Mouse (Mus musculus): ENCODE data around the gene Pik3r4. TPM values are rescaled to one million over a fixed set of nuclear protein-coding genes. Genes with fewer than 3 reads are reported as not detected.
"Not testable (repeated sequence)": the region's sequence is repeated elsewhere in the genome, so short reads cannot be mapped to it uniquely, and the experiment has no call there.

Gene Pik3r4
- 8.2 and 8.6 TPM in 2 replicates for polyA plus RNA-seq (2012; rRNA removed)

DNA sequence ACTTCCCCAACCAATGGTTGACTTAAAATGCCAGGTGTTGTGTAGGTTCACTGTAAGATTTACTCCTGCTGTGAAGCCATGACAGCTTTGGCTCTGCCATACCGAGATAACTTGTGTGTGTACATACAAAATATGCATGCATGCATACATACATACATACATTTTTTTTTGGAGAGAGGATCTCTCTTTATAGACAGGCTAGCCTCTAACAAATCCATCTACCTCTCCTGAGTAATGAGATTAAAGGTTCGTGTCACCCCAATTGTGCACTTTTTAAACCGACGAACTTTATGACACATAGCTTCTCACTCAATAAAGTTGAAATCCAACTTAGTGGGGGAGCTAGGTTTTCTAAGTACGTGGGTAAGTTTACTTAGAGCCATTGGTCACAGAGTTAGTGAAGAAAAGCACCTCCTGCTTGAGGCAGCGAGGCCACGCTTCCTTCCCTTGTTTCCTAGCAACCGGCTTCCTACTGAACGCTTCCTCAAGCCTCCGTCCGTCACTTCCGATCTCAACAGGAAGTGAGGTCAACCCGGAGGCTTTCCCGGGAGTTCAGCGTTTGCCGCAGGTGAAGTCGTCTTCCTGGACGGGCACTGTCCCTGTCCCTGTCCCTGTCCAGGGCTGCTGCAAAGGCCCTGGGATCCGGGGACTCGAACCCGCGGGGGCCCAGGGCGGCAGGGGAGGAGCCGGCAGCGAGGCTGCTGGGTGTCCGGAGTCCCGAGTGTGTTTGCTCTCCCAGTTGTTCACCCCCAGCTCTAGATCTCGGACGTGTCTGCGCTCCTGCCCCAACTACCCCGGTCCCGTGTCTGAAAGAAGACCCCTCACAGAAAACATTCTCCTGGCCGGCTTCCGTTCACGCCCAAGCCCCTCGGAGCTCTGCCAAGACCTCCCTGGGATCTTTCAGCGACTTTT lies at the start of gene Pik3r4:
Gene Pik3r4 (plus strand): TSS at position 519 of the 912 bp plus-strand sequence.
- Histone ChIP-seq H3K4me1 (ENCODE audit: control insufficient read depth, insufficient read depth, low read length) (peaks cover 2% of the 10 kb centered on the region), H3K27me3 (ENCODE audit: control insufficient read depth, insufficient read depth, low read length) (no peaks in the 10 kb centered on the region), H3K27ac (ENCODE audit: control insufficient read depth, insufficient read depth, low read depth, low read length) (peak within 1 kb of the TSS; percentile 75), H3K4me3 (ENCODE audit: control insufficient read depth, low read depth, low read length) (peak within 1 kb of the TSS; percentile 96), H3K36me3 (ENCODE audit: control insufficient read depth, insufficient read depth, low read length) (no peaks in the 10 kb centered on the region; the same call in 1 of the 2 replicates)
- TF ChIP-seq POLR2A (IDR thresholded peaks at IDR 0.05; ENCODE audit: control insufficient read depth, low read depth, low read length) (peak; percentile 94), CTCF (IDR thresholded peaks at IDR 0.05; ENCODE audit: control insufficient read depth, insufficient read depth, insufficient replicate concordance, low read depth, low read length) (no peak)

DNA sequence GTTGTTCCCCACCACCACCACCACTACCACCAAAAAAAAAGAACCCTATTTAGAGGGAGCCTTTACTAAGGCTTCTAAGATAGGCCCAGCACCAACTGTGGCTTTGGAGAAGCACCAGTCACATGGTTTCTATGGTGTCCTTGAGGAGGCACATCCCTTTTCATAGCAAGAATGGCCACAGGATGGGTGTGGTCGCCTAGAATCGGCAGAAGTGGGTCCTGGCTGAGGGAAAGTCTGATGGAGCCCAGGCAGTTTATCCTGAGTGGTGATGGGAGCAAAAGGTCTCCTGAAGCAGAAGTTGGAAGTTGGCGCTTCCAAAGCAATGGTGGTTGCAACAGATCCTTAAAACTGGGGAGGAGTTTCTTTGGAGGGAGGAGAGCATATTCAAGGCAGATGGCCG lies 43.9 kb upstream of the Pik3r4 start:
- Histone ChIP-seq H3K27ac (ENCODE audit: control insufficient read depth, insufficient read depth, low read depth, low read length) (no peak overlapping the region), H3K36me3 (ENCODE audit: control insufficient read depth, insufficient read depth, low read length) (no peaks in the 10 kb centered on the region), H3K27me3 (ENCODE audit: control insufficient read depth, insufficient read depth, low read length) (no peaks in the 10 kb centered on the region), H3K4me3 (ENCODE audit: control insufficient read depth, low read depth, low read length) (no peak overlapping the region), H3K4me1 (ENCODE audit: control insufficient read depth, insufficient read depth, low read length) (no peaks in the 10 kb centered on the region)
- TF ChIP-seq CTCF (IDR thresholded peaks at IDR 0.05; ENCODE audit: control insufficient read depth, insufficient read depth, insufficient replicate concordance, low read depth, low read length) (no peak), POLR2A (IDR thresholded peaks at IDR 0.05; ENCODE audit: control insufficient read depth, low read depth, low read length) (no peak)

DNA sequence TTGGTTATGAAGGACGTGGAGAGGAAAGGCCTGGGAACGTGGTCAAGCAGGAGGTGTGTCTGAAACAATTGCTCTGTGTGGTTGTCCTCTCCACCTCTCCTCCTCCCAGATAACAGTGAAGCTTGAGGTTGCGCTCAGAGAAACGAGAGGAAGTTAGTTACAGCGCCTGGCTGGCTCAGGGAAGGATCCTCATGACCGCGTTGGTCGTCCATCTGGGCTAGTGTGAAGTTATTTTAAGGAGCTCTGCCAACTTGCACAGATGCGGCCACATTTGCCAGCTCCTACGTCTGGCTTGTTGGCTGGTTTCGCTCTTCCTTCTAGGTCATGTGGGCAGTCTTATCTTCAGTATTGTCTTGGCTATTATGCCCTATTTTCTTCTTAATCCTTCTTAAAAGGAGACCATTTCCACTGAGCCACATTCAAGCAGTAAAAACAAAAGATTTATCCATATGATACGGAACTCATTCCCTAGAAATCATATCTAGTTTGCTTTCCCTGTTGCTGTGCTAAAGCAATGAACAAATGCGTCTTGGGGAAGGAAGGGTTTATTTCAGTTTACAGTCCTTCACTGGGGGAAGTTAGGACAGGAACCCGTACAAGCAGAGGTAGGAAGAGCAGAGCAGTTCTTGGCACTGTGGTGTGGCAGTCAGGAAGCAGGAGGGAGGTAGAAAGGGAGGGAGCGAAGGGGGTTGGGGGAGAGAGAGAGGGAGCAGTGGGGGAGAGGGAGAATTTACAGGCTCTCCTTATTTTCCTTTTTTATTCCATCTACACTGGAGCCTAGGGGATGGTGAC lies 30.6 kb upstream of the Pik3r4 start:
- Histone ChIP-seq H3K27me3 (ENCODE audit: control insufficient read depth, insufficient read depth, low read length) (no peaks in the 10 kb centered on the region), H3K27ac (ENCODE audit: control insufficient read depth, insufficient read depth, low read depth, low read length) (no peak overlapping the region), H3K36me3 (ENCODE audit: control insufficient read depth, insufficient read depth, low read length) (no peaks in the 10 kb centered on the region), H3K4me3 (ENCODE audit: control insufficient read depth, low read depth, low read length) (no peak overlapping the region), H3K4me1 (ENCODE audit: control insufficient read depth, insufficient read depth, low read length) (peaks cover 5% of the 10 kb centered on the region)
- TF ChIP-seq POLR2A (IDR thresholded peaks at IDR 0.05; ENCODE audit: control insufficient read depth, low read depth, low read length) (no peak), CTCF (IDR thresholded peaks at IDR 0.05; ENCODE audit: control insufficient read depth, insufficient read depth, insufficient replicate concordance, low read depth, low read length) (no peak)

DNA sequence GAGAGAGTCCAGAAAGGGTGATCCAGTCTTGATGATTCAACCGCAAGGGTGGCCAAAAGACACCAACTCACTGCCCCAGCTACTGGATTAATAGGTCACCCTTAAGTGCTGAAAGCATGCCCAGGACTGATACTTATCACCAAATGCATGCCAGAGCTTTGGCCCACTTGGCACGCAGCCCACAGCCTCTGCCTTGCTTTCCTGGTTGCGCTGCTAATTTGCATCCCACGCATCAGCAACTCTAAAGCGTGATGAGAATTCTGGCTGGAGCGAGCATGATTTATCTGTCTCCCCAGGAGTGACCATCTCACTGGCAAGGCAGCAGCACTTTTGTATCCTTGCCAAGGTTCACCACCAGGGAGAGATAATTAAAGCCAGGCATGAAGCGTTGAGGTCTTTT lies 29.9 kb upstream of the Pik3r4 start:
- H3K4me3 ChIP-seq (ENCODE audit: control insufficient read depth, low read depth, low read length): no peak overlapping the region
- TF ChIP-seq CTCF (IDR thresholded peaks at IDR 0.05; ENCODE audit: control insufficient read depth, insufficient read depth, insufficient replicate concordance, low read depth, low read length) (no peak), POLR2A (IDR thresholded peaks at IDR 0.05; ENCODE audit: control insufficient read depth, low read depth, low read length) (no peak)
- peaks cover 5% of the 10 kb centered on the region for H3K4me1 ChIP-seq (ENCODE audit: control insufficient read depth, insufficient read depth, low read length)
- H3K27me3 ChIP-seq (ENCODE audit: control insufficient read depth, insufficient read depth, low read length): no peaks in the 10 kb centered on the region
- H3K27ac ChIP-seq (ENCODE audit: control insufficient read depth, insufficient read depth, low read depth, low read length): no peak overlapping the region
- no peaks in the 10 kb centered on the region for H3K36me3 ChIP-seq (ENCODE audit: control insufficient read depth, insufficient read depth, low read length)

DNA sequence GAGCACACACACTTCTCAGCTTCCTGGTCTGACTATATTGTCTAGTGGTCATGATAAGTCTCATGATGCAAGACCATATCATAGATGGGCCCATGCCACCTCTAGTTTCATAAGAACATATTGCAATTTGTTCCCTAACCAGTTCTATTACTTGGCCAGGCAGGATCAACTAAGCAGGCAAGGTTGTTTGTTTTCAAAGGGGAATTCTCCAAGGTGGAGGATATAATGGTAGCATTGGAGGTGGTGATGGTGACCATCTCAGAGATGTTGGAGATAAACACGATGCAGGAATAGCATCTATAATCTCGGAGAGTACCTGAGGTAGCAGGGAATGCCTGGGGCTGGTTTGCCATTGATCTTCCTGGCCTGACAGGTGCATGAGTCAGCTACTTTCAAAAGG lies 26.8 kb upstream of the Pik3r4 start:
- Histone ChIP-seq H3K27ac (ENCODE audit: control insufficient read depth, insufficient read depth, low read depth, low read length) (no peak overlapping the region), H3K36me3 (ENCODE audit: control insufficient read depth, insufficient read depth, low read length) (no peaks in the 10 kb centered on the region), H3K27me3 (ENCODE audit: control insufficient read depth, insufficient read depth, low read length) (no peaks in the 10 kb centered on the region), H3K4me3 (ENCODE audit: control insufficient read depth, low read depth, low read length) (no peak overlapping the region), H3K4me1 (ENCODE audit: control insufficient read depth, insufficient read depth, low read length) (peaks cover 5% of the 10 kb centered on the region)
- TF ChIP-seq CTCF (IDR thresholded peaks at IDR 0.05; ENCODE audit: control insufficient read depth, insufficient read depth, insufficient replicate concordance, low read depth, low read length): no peak
- TF ChIP-seq POLR2A (IDR thresholded peaks at IDR 0.05; ENCODE audit: control insufficient read depth, low read depth, low read length): no peak

DNA sequence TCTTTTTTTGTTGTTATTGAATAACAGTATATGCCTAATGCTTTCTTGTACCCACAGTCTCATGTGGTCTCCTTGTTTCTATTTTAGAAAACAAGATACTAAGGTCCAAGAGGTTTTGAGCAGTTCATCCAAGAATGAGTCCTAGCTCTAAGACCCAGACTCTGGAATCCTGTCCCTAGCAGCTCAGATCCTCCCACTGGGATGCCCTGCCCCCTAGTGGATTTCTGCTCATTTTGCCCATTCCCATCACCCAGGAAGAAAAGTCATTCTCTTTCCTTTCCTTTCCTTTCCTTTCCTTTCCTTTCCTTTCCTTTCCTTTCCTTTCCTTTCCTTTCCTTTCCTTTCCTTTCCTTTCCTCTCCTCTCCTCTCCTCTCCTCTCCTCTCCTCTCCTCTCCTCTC lies 25.5 kb upstream of the Pik3r4 start:
- not testable (repeated sequence) for H3K4me3 ChIP-seq (ENCODE audit: control insufficient read depth, low read depth, low read length); H3K27me3 ChIP-seq (ENCODE audit: control insufficient read depth, insufficient read depth, low read length); H3K36me3 ChIP-seq (ENCODE audit: control insufficient read depth, insufficient read depth, low read length); H3K27ac ChIP-seq (ENCODE audit: control insufficient read depth, insufficient read depth, low read depth, low read length); H3K4me1 ChIP-seq (ENCODE audit: control insufficient read depth, insufficient read depth, low read length)
- peak; percentile 34; the same call in 1 of the 2 replicates for TF ChIP-seq CTCF (IDR thresholded peaks at IDR 0.05; ENCODE audit: control insufficient read depth, insufficient read depth, insufficient replicate concordance, low read depth, low read length)

DNA sequence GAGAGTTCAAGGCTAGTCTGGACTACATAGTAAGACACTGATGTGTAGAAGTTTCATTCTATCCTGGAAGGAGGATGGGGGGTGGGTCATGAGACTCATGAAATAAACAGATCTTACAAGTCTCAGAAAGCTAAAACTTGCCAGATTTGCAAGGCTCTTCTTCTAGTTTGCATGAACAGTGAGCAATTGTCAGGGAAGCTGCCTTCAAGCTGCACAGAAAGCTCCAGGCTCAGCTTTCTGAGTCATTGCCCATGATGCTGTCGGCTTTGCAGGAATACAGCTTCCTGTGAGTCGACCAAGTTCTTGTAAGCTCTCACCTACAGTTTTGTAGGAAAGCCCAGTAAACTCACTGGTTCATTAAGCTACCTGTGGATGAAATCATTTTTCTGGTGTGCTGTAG lies 8.8 kb upstream of the Pik3r4 start:
- Histone ChIP-seq H3K36me3 (ENCODE audit: control insufficient read depth, insufficient read depth, low read length) (no peaks in the 10 kb centered on the region), H3K27me3 (ENCODE audit: control insufficient read depth, insufficient read depth, low read length) (no peaks in the 10 kb centered on the region), H3K4me3 (ENCODE audit: control insufficient read depth, low read depth, low read length) (no peak overlapping the region), H3K4me1 (ENCODE audit: control insufficient read depth, insufficient read depth, low read length) (peaks cover 2% of the 10 kb centered on the region), H3K27ac (ENCODE audit: control insufficient read depth, insufficient read depth, low read depth, low read length) (no peak overlapping the region)
- TF ChIP-seq CTCF (IDR thresholded peaks at IDR 0.05; ENCODE audit: control insufficient read depth, insufficient read depth, insufficient replicate concordance, low read depth, low read length) (no peak), POLR2A (IDR thresholded peaks at IDR 0.05; ENCODE audit: control insufficient read depth, low read depth, low read length) (no peak)

DNA sequence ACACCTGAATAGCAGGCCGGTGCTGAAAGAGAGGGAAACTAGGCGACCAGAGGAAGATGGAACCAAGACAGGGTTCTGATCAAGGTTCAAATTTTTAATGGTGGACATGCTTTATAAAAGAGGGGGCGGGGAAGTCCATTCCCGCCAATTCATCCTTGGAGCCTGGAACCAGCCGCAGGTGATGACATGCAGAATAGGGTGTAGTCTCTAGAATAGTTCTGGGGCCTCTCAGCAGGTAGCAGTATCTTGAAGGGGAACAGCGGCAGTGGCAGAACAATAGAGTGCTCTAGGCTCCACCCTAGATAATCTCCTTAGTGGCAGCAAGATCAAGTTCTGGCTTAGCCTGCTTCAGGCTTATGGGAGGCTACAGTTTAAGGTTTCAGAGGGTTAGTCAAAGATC lies 1.4 kb upstream of the Pik3r4 start:
- not testable (repeated sequence) for H3K4me3 ChIP-seq (ENCODE audit: control insufficient read depth, low read depth, low read length); H3K36me3 ChIP-seq (ENCODE audit: control insufficient read depth, insufficient read depth, low read length); H3K27ac ChIP-seq (ENCODE audit: control insufficient read depth, insufficient read depth, low read depth, low read length); H3K27me3 ChIP-seq (ENCODE audit: control insufficient read depth, insufficient read depth, low read length); H3K4me1 ChIP-seq (ENCODE audit: control insufficient read depth, insufficient read depth, low read length)
